Mouse (Mus musculus): ENCODE results near the gene Tmem214. TPM values are rescaled to one million over a fixed set of nuclear protein-coding genes. Genes with fewer than 3 reads are reported as not detected.
A peak's percentile ranks its signal among the peaks of the same experiment; 100 is the strongest.

The Tmem214 gene
- polyA plus RNA-seq, 1 experiment, result 57.9 TPM

DNA sequence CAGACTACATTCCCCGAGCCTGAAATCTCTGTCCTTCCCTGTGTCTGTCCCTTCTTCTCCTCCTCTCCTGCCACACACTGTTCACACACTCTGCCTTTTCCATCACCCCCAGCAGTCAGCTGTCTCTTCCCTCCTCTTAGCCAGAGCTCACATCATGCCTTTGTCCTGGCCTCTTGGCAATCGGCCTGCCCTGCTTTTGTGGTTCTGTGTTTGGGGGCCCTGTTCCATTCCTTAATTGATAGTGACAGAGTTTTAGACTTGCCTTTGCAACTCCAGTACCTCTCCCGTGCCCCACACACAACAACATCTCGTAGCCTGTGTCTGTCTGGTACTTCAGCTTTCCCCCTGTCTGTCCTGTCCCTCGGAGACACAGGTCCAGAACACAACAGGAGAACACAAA lies 44.3 kb downstream of the Tmem214 start:
- TF ChIP-seq POLR2A (IDR thresholded peaks at IDR 0.05; ENCODE audit: borderline replicate concordance, low read depth, low read length) (no peak), CTCF (IDR thresholded peaks at IDR 0.05; ENCODE audit: low read depth, low read length) (no peak)
- Histone ChIP-seq H3K4me3 (ENCODE audit: insufficient read depth, low read length) (no peak overlapping the region), H3K4me1 (ENCODE audit: control insufficient read depth, insufficient read depth, low read length) (peaks cover 31% of the 10 kb centered on the region), H3K27ac (ENCODE audit: insufficient read depth, low read depth, low read length) (peak overlapping the region; percentile 71)

DNA sequence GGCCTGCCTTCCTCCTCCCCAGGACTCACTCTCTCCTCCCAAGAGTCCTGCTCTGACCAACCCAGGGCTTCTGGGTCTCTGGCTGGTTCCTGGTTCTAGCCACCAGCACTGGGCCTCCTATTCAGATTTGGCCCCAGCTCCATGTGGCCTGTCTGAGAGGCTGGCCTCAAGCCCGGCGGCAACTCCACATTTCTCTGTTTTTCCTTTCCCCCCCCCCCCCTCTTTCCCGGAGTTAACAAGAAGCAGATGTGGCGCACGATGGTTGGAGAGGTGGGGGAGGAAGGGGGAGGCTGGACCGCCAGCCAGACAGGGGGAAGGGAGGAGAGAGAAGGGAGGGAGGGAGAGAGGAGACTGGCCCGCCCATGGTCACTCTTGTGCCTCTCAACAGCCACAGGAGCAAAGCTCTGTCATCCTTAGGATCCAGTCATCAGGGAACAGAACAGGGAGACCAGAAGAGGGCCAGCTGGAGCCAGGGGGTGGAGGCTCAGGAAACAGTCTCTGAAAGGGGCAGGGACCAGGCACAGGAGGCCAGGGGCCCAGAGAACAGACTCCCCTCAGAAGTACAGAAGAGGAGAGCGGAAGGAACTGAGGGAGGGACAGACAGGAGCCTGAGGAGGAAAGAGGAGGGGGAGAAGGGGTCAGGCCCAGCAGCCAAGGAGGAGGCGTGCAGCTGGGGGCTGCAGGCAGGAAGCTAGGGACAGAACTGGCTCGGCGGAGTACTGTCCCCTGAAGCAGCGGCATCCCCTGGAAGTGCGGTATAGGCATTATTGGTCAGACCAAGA lies 45.4 kb downstream of the Tmem214 start, which contains the start of gene Emilin1:
TSS of gene Emilin1 (plus strand) at position 343 of the 782 bp plus-strand sequence.
- peak within 1 kb of the TSS; percentile 71 for H3K27ac ChIP-seq (ENCODE audit: insufficient read depth, low read depth, low read length)
- peaks cover 35% of the 10 kb centered on the region for H3K4me1 ChIP-seq (ENCODE audit: control insufficient read depth, insufficient read depth, low read length)
- no peak for TF ChIP-seq CTCF (IDR thresholded peaks at IDR 0.05; ENCODE audit: low read depth, low read length)
- no peak for TF ChIP-seq POLR2A (IDR thresholded peaks at IDR 0.05; ENCODE audit: borderline replicate concordance, low read depth, low read length)
- H3K4me3 ChIP-seq (ENCODE audit: insufficient read depth, low read length), result peak within 1 kb of the TSS; percentile 57

GRCm38 (mm10) chr5:30914101-30914635 lies 46.4 kb downstream of the Tmem214 start:
- TF ChIP-seq POLR2A (IDR thresholded peaks at IDR 0.05; ENCODE audit: borderline replicate concordance, low read depth, low read length) (no peak), CTCF (IDR thresholded peaks at IDR 0.05; ENCODE audit: low read depth, low read length) (no peak)
- H3K27ac ChIP-seq (ENCODE audit: insufficient read depth, low read depth, low read length), result peak overlapping the region; percentile 95
- H3K4me1 ChIP-seq (ENCODE audit: control insufficient read depth, insufficient read depth, low read length), result peaks cover 35% of the 10 kb centered on the region
- peak overlapping the region; percentile 57 for H3K4me3 ChIP-seq (ENCODE audit: insufficient read depth, low read length)

GRCm38 (mm10) chr5:30914849-30915248 lies 47.0 kb downstream of the Tmem214 start:
- TF ChIP-seq POLR2A (IDR thresholded peaks at IDR 0.05; ENCODE audit: borderline replicate concordance, low read depth, low read length), result no peak
- TF ChIP-seq CTCF (IDR thresholded peaks at IDR 0.05; ENCODE audit: low read depth, low read length), result no peak
- Histone ChIP-seq H3K4me1 (ENCODE audit: control insufficient read depth, insufficient read depth, low read length) (peaks cover 35% of the 10 kb centered on the region), H3K27ac (ENCODE audit: insufficient read depth, low read depth, low read length) (peak overlapping the region; percentile 95), H3K4me3 (ENCODE audit: insufficient read depth, low read length) (peak overlapping the region; percentile 57)

- TF ChIP-seq POLR2A (IDR thresholded peaks at IDR 0.05; ENCODE audit: borderline replicate concordance, low read depth, low read length) (no peak), CTCF (IDR thresholded peaks at IDR 0.05; ENCODE audit: low read depth, low read length) (no peak)
Measured at GRCm38 (mm10) chr5:30915456-30915855, 47.6 kb downstream of the Tmem214 start.

DNA sequence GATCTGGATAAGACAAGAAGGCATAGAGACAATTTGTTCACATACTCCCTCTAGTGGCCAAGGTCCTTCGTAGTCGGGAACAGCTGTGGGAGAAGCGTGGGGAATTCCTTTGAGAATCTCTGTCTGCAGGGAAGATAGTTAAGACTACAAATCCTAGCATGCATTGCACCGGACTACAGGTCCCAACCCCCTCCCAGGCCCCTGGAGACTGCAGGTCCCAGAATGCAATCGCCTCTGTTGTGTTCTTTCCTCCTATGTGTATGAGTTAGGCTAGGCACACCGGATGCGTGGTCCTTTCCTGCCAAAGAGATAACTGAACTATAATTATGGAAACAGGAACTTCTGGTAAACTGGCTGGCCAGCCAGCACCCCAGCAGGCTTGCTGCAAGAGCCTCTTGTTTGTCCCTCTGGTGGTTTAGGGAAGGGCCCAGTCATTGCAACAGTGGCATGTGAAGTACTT lies 48.2 kb downstream of the Tmem214 start:
- TF ChIP-seq POLR2A (IDR thresholded peaks at IDR 0.05; ENCODE audit: borderline replicate concordance, low read depth, low read length) (no peak), CTCF (IDR thresholded peaks at IDR 0.05; ENCODE audit: low read depth, low read length) (0 out of 2 replicates have a peak, but pooled peaks have one; percentile 22)
- peaks cover 42% of the 10 kb centered on the region for H3K4me1 ChIP-seq (ENCODE audit: control insufficient read depth, insufficient read depth, low read length)
- peak overlapping the region; percentile 95 for H3K27ac ChIP-seq (ENCODE audit: insufficient read depth, low read depth, low read length)
- H3K4me3 ChIP-seq (ENCODE audit: insufficient read depth, low read length), result no peak overlapping the region

More at GRCm38 (mm10) chr5:30915456-30915855, 47.6 kb downstream of the Tmem214 start:
- Histone ChIP-seq H3K27ac (ENCODE audit: insufficient read depth, low read depth, low read length) (peak overlapping the region; percentile 95), H3K4me3 (ENCODE audit: insufficient read depth, low read length) (peak overlapping the region; percentile 57), H3K4me1 (ENCODE audit: control insufficient read depth, insufficient read depth, low read length) (peaks cover 37% of the 10 kb centered on the region)

DNA sequence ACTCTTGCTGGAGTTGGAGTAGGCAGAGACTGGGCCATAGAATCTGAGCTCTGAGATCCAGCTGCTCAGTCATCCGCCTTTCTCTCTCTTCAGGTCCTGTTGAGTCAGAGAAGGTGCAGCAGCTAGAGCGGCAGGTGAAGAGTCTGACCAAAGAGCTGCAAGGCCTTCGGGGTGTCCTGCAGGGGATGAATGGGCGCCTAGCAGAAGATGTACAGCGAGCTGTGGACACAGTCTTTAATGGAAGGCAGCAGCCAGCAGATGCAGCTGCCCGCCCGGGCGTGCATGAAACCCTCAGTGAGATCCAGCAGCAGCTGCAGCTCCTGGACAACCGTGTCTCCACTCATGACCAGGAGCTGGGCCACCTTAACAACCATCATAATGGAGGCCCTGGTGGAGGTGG lies 49.0 kb downstream of the Tmem214 start:
- Histone ChIP-seq H3K4me3 (ENCODE audit: insufficient read depth, low read length) (no peak overlapping the region), H3K4me1 (ENCODE audit: control insufficient read depth, insufficient read depth, low read length) (peaks cover 42% of the 10 kb centered on the region), H3K27ac (ENCODE audit: insufficient read depth, low read depth, low read length) (peak overlapping the region; percentile 95)
- TF ChIP-seq CTCF (IDR thresholded peaks at IDR 0.05; ENCODE audit: low read depth, low read length), result no peak
- no peak for TF ChIP-seq POLR2A (IDR thresholded peaks at IDR 0.05; ENCODE audit: borderline replicate concordance, low read depth, low read length)

GRCm38 (mm10) chr5:30917348-30917747 lies 49.5 kb downstream of the Tmem214 start:
- TF ChIP-seq POLR2A (IDR thresholded peaks at IDR 0.05; ENCODE audit: borderline replicate concordance, low read depth, low read length), result no peak
- TF ChIP-seq CTCF (IDR thresholded peaks at IDR 0.05; ENCODE audit: low read depth, low read length), result no peak
- Histone ChIP-seq H3K4me3 (ENCODE audit: insufficient read depth, low read length) (no peak overlapping the region), H3K27ac (ENCODE audit: insufficient read depth, low read depth, low read length) (peak overlapping the region; percentile 95), H3K4me1 (ENCODE audit: control insufficient read depth, insufficient read depth, low read length) (peaks cover 40% of the 10 kb centered on the region)

- no peak overlapping the region for H3K4me3 ChIP-seq (ENCODE audit: insufficient read depth, low read length)
- no peak overlapping the region for H3K27ac ChIP-seq (ENCODE audit: insufficient read depth, low read depth, low read length)
- TF ChIP-seq POLR2A (IDR thresholded peaks at IDR 0.05; ENCODE audit: borderline replicate concordance, low read depth, low read length) (no peak), CTCF (IDR thresholded peaks at IDR 0.05; ENCODE audit: low read depth, low read length) (no peak)
- peaks cover 38% of the 10 kb centered on the region for H3K4me1 ChIP-seq (ENCODE audit: control insufficient read depth, insufficient read depth, low read length)
Measured at GRCm38 (mm10) chr5:30917891-30918670, 50.3 kb downstream of the Tmem214 start.
